Mouse (Mus musculus) Muller cell, postnatal 12 days (primary cell): ENCODE results near the gene Olfr49.

ENCODE experiments used
- DNase-seq: peaks from one replicate; pipeline ENCODE4 v3.0.0-alpha.2; 2015; ENCODE audit errors: inconsistent ontology term

The Olfr49 gene

DNA sequence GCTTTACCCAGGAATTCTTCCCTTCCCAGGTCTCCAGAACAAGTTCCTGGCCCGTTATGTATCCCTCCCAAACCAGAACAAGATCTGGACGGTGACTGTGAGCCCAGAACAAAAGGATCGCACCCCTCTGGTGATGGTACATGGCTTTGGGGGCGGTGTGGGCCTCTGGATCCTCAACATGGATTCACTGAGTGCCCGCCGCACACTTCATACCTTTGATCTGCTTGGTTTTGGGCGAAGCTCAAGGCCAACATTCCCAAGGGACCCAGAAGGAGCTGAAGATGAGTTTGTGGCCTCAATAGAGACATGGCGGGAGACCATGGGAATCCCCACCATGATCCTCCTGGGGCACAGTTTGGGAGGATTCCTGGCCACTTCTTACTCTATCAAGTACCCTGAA is 22.1 kb downstream of the Olfr49 start:
- DNase-seq = no peak

DNA sequence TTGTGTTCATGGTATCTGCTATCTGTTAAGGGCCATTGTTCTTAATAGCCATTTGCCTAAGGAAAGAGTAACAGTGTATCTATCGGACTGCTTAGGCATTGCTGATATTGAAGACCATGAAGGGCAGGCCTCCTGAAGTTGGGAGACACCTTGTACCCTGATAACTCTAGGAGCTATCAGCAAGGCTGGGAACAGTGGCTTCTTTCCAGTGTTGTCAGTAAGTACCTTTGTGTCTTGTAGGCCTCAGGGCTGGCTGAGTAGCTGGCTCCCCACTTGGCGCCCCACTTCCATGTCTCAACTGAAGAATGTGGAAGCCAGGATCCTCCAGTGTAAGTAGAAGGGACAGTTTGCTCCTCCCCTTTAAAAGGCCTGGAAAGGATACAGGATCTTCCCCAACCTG is 23.4 kb downstream of the Olfr49 start:
- DNase-seq = no peak

DNA sequence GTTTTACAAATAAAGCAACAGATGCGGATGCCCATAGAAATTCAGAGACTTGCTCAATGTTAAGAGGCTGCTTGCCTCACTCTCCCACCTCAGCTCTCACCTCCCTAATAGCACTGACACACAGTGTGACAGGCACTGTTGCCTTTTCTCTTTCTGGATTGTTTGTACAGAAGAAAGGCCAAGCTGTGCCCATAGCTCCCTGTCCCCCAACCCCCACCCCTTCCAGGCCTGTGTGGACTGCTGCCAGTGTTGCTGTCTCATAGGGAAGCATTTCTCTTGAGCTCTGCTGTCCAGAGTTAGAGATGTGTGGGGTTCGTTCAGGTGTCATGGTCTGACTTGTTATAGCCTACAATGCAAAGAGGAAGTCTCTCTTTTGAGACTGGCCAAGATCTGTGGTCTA is 24.5 kb downstream of the Olfr49 start:
- DNase-seq = peak; percentile 42

DNA sequence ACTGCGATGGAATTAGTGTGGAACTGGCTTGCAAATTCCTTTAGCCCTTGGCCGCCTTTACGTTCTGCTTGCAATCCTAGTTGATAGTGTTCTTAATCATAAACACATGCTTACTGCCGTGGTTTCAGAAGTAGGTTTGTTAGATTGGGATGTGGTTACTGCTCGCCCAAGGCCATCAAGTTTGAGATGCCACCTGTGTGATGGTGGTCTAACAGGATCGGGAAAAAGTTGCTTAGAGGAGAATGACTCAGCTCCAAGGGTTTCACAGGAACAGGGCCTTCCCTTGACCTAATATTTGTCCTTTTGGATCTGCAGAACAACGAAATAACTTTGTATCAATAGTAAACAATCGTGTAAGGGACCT is 25.0 kb downstream of the Olfr49 start:
- peak; percentile 24 for DNase-seq

DNA sequence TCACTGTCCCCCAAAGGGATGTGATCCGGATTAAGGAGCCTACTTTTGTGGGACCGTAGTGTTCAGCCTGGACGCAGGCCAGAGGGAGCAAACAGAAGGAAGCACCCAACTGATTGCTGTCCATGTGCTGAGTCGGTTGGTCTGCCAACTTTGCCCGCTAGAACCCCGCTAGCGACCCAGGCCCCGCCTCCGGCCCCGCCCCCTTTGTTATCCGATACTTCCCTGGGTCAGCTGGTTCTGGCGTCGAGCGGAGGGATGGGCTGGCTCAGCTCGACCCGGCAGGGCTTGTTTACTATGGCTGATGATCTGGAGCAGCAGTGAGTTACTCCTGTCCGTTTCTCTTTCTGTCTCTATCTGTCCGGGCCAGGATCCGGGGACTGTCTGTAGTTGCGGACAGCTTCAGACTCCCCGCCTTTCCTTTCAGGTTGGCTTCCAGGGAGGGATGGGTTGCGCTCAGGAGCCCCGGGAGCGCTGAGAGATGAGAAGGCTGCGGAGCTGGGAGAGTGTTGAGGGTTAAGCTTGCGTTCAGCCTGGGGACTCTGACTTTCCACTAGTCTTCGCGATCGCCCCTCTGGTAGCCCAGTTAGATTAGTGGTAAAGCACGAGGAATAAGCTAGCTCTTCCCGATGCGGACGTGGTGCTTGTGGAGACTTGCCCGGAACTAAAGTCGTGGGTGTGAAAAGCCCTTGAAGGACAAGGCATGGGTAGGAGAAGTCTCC is 25.6 kb downstream of the Olfr49 start:
- peak; percentile 97 for DNase-seq

DNA sequence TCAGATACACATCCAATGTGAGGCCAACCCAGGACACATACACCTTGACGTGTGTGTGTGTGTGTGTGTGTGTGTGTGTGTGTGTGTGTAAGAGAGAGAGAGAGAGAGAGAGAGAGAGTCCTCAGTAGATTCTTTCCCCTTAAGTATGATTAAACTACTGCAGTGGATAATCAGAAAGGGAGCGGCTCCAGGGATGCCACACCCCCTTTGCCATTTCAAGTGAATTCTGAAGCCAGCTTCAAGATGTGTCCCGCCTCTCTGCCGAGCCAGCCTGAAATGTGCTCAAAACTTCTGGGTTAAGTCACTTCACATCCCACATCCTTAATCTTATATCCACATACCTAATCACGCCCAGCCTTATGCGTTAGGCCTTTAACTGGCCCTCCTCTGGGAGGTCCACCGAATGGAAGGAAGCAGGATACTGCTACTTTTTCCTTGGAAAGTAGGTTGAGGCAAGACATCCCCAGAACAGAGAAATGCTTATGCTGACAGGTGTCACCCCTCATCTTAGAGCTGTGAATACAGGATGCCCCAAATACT is 26.5 kb downstream of the Olfr49 start:
- no peak for DNase-seq

DNA sequence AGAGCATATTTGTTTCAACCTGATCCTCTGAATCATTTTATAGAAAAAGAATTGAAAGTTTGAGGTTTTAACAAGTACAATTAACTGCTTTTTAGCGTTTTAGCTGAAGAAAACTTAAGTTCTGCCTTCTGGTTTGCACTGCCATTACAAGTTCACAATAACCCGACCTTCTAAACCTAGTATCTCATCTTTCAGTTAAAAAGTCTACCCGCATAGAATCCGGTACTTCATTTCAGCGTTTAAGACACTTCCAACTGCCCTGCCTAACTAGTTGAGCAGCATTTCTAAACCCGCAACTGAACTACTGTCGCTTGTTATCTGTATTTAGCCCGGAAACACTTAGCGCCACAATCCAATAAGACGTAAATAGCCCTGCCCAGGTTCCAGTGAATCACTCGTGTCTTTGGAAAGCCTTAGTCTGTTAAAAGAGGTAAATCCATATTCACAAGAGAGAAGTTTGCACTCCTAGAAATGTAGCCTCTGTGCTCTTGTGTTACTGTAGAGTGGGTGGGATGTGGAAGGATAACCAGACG is 30.0 kb downstream of the Olfr49 start:
- DNase-seq = no peak

DNA sequence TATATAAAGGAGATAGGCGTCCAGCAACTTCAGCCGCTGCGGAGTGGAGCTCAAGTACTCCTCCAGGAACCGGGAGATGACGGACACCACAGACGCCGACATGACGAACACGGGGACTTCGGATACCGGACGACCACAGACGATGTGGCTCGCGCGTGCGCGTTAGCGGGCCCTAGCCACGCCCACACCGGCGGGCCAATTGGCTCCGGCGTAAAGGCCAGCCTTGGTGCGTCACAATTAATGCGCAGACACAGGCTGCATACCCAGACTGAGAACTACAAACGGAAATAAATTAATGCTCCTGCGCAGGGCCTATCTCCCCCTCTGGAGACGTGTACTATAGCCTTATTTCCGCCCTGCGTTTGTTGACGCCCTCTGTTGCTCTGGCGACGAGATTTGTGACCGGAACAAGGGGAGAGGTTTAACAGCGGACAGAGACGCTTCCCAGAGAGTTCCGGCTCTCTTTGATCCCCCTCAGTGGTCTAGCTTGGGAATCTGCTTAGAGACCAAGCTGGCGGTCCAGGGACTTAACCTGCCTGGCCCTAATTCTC is 30.9 kb downstream of the Olfr49 start, which contains the start of the genes Dad1 and Abhd4:
Gene Dad1, minus strand, starts transcription at position 364 of the 551 bp plus-strand sequence.
Gene Abhd4, plus strand, starts transcription at position 448 of the 551 bp plus-strand sequence.
- peak; percentile 98 for DNase-seq

DNA sequence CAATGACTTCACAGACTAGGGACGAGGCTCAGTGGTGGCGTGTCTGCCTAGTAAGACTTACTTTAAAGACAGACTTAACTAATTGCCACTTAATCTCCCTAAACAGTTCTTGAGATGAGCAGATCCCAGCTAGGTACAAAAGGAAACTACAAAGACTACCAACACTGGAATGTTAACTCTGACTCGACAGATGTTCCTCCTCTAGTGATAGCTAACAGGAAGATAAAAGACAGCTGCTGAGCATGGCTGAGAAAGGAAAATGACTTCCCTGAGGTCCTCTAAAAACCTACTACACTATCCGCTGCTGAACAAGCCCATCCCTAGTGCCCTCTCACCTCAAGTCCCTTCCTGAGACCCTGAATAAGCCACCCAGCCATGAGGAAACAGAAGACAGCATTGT is 34.6 kb downstream of the Olfr49 start:
- DNase-seq = no peak

DNA sequence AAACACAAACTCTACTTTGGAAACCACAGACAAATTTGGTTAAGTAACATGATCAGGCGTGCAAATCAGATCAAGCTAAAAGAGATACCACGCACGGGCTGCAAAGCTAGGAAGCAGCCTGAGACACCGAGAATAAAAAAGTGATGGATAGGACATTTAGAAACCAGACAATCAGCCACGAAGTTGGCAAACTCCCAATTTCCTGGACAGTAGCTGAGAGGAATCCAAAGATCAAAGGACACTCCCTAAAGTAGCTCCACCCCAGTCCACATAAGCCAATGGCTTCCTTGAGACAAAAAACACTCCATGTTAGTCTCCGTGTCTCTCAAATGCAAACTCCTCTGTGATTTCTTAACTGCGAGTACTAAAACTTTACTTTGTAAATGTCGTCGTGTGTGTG is 35.4 kb downstream of the Olfr49 start:
- DNase-seq = no peak

DNA sequence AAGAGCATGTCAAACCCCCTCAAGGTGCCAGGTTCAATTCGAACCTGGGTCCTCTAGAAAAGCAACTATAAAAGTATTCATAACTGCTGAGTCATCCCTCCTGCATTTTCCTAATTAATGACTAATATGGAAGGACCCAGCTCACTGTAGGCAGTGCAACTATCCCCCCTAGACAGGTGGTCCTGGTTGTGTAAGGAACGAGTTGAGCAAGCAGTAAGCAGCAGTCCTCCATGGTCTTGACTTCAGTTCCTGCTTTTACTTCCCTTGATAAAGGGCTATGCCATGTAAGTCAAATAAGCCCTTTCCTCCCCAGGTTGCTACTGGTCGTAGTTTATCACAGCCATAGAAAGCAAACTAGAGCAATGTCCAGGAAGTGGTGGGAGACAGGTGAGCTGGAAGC is 38.5 kb downstream of the Olfr49 start:
- DNase-seq = no peak

DNA sequence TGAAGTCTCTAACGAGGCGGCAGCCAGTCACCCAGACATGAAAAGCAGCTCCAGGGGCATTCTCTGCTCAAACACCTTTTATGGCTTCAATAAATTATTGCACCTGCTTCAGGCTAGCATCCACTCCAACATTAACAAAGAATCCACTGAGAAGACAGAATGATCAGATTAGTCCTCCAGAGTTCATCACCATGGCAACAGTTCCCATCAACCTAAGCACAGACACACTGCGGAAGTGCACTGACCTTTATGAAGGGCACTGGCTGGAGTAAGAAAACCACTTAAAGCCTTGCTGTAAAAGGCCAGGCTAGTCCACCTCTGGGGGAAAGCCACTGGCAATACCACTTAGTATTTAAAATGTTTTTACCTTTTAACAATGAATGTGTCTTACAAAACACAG is 40.6 kb downstream of the Olfr49 start:
- no peak for DNase-seq

DNA sequence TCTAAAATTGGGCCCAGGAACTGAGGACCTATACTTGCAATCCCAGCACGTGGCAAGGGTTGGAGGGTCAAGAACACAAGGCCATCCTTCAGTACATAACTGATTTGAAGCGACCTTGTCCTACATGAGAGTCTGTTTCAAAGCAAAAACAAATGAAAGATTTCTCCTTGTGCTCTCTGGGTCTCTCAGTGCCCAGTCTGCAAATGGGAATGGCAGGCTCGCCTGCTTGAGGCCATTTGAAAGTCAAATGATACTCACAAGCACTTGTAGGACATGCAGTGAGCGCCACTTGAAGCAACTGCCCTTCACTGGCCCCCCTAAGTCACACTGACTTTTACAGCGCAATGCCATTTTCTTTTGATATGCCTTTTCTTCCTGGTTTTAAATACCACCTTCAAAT is 44.2 kb downstream of the Olfr49 start:
- no peak for DNase-seq

DNA sequence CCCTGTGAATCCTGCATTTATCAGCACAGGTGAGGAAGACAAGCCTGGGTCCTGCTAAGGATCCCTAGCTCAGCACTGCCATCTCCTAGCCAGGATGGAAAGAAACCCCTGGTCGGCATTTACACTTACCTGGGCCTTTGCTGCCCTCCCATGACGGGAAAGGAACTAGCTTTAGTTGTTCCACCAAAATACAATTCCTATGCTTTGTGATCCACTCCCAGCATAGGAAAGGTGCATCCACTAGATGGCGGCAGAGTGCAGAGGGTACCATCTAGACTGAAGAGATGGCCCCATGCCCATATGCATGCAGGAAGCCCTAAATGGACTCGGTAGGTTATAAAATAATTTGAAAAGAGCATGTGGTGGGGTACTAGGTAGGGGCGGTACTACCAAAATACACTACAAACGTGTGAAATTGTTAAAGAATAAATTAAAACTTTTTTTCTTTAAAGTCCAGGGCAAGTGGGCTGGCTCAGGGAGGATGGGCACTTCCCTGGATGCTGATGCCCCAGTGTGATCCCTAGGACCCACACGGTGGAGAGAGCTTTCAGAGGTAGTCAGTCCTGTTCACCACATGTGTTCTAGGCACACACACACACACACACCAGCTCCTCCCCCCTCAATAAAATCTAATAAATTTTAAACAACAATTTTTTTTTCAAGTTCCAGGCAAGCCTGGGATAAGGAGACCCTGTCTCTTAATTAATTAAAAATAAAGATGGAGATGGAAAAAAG is 45.6 kb downstream of the Olfr49 start:
- DNase-seq = peak; percentile 61

DNA sequence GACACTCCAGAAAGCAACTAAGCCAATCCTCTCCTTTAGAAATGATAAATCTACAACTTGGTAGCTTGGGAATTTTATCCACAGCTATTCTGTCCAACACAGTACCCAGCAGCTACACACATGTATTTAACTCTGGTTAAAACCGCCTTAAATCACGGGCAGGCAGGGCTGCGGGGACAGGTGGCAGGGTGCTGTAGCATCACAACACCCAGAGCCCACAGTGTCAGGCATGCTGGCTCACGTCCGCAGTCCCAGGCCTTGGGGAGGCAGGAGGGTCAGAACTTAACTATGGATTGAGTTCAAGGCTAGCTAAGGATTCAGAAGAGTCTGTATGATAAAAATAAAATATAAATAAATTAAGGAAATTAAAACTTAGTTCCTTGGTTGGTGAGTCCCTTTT is 47.9 kb downstream of the Olfr49 start:
- no peak for DNase-seq

DNA sequence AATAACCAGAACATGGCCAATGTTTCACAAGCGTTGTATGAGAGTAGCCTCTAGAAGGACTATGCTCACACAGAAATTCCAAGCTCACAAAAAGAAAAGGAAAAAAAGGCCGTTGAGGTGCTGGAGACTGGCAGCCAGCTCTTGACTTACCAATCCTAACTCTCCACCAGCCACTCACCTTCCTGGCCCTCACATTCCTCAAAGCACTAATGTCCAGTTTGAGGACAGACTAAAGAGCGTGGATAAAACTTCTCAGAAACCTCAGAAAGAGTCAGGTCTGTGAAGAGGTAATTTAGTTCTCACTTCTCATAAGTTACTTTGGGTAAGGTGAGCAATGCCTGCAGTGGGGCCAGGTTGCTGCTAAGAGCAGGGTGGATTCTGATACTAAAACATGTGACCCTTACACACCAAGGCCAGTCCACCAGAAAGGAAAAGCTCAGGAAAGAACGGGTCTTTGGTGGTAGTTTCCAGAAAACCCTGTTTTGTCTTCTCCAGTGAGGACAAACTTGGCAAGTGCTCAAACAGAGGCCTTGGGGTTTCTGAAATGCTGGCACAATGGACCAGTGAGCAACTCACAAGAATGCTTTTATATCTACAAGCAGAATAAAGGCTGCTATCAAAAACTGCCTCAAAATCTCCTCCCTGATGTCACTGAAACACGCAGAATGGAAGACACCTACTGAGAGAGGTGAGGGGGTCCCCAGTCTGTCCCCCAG is 48.8 kb downstream of the Olfr49 start:
- DNase-seq = peak; percentile 45

DNA sequence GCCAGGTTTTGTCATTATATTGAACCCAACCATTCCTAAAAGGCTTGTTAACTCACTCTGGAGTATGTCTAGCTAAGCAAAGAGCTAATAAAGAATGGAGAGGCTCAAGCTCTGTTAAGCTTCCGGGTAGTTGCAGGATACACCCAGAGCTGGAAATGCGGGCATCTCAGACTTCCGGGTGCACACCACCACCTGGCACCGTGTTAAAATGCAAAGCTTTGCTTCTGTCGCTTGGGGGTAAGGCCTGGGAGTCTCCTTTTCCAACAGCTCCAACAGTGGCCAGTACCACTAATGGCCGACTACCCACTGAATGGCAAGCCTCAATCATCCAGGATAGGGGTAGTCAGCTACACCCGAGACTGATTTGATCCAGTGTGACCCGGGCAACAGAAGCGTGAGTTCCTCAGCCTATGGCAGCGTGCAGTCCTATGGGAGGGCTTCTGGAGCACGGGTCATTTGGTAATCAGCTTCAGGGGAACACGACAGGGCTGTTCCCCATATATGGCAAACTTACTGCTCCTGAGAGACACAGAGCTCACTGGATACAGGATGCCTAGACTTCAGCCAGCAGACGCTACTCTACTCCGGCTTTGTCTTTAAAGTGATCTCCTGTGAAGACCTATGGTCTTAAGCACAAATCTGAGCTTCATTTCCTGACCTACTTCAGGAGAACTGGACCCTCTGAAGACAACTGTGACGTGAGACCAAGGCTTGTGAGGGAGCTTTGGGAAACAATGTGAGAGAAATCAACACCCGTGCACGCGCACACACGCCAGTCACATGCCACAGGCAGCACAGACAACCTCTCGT is 50.3 kb downstream of the Olfr49 start:
- no peak for DNase-seq

DNA sequence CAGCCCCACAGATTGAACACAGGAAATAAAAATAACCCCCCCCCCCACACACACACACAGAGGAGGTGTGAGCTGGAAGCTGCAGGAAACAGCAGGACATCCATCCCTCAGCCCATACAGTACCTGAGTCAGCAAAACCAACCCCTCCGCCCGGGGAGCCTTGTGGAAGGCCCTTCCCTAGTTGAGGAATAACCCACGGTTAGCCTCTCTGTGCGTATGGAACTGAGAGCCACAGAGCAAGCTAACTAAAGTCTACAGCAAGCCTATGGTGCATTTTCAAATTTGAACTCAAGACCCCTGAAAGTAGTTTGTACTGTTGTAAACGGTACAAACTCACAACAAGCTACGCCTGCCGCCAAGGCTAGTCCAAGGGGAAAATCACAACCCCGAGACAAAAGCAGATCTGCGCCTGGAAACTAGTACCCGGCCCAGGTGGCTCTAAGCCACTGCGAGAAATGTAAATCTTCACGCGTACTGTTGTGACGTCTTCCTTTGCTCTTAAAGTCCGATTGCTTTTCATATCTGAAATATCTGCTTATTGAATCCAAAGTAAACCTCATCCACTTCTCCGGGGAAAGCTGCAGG is 51.1 kb downstream of the Olfr49 start:
- no peak for DNase-seq

DNA sequence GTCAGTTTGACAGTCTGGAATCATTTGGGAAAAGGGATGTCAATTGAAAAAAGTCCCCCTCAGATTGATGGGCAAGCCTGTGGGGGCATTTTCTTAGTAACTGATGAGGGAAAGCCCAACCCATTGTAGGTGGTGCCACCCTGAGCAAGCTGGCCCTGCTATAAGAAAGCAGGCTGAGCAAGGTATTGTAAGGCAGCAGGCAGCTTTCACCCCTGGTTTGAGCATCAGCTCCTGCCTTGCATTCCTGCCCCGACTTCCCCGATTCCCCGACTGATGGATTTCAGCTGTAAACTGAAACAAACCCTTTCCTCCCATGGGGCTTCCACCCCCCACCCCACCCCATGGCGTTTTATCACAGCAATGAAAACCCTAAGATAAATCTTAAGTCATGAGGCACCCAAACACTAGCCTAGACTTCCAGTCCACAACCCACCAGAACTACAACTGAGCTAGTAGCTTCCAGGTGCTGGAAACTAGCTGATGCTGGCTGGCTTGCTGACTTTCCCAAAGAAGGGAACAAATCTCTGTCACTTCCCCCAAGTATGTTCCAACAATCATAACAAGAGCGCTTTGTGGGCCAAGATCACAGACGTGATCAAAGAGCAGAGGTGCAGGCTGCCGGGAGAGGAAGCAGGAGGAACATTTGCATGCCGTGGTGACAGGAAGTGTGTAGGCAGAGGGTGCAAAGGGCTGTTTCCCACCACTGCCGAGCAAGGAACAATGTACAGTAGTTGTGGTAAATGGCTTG is 51.8 kb downstream of the Olfr49 start:
- DNase-seq = no peak

DNA sequence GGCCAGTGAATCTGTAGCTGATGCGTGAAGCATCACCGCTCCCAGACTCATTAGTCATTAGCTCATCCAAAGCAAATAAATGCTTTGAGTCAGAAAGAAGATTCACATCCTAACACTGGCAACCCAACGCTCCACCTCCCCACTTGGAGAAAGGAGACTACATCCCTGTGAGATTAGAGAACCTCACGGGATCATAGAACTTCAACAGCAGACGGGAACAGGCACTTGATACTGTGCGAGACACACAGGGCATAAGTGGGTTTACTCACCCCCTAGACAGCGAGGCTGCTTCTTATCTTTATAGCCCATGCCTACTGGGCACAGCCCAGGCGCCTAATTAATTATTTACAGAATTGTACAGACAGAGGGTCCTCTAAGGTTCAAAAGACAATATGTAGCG is 52.6 kb downstream of the Olfr49 start:
- DNase-seq = peak; percentile 45
